Mouse (Mus musculus): ENCODE measurements at regions not wholly inside any gene's neighbourhood (a gene's known extent, or its start where the extent isn't known, plus 50 kb on each side); places are given as distances from the start of the nearest gene placed in this dataset.

DNA sequence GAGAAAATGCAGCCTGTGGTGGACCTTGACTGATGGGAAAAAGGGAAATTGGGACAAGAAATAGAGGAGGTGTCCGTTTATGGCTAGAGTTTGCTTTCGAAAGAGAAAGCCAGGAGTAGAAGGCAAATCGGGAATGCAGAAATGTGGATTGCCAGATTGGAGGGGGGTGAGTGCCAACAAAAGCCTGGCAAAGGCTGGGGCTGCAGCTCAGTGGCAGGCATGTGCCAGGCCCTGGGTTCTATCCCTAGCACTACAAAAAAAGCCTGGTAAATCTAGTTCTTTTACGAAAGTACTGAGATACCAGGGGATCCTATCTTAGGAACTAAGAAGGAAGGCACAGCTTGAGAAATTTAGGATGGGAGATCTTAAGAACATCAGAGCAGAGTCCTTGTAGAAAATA is 117.2 kb downstream of the Pih1h3b start:
- no peak for DNase-seq (ENCODE audit: low read depth, low spot score)
- Histone ChIP-seq H3K27ac (ENCODE audit: control insufficient read depth, low read depth, low read length) (no peak overlapping the region), H3K4me3 (ENCODE audit: control insufficient read depth in 1 of 2, insufficient read depth in 1 of 2, low read depth in 2 of 2, low read length in 2 of 2) (no peak overlapping the region), H3K9ac (ENCODE audit: control insufficient read depth, low read depth, low read length, poor library complexity, severe bottlenecking) (no peak overlapping the region), H3K27me3 (ENCODE audit: control insufficient read depth in 1 of 2, insufficient read depth in 2 of 2, low read length in 2 of 2) (peaks cover 2 to 3% of the 10 kb centered on the region in 2 experiments), H3K79me2 (ENCODE audit: control insufficient read depth, insufficient read depth, low read length, poor library complexity) (no peaks in the 10 kb centered on the region), H3K4me1 (ENCODE audit: control insufficient read depth in 1 of 2, insufficient read depth in 2 of 2, low read length in 2 of 2) (no peaks in the 10 kb centered on the region), H3K9me3 (replicated peaks; ENCODE audit: insufficient read depth, low read length) (no peaks in the 10 kb centered on the region), H3K36me3 (ENCODE audit: control insufficient read depth in 1 of 2, insufficient read depth in 2 of 2, low read length in 2 of 2) (no peaks in the 10 kb centered on the region)
- TF ChIP-seq USF1 (IDR thresholded peaks at IDR 0.05; ENCODE audit: low read depth, low read length) (no peak), EP300 (IDR thresholded peaks at IDR 0.05; ENCODE audit: low read depth in 1 of 2, low read length in 2 of 2) (no peak), NELFE (IDR thresholded peaks at IDR 0.05; ENCODE audit: low read depth, low read length) (no peak), ZKSCAN1 (IDR thresholded peaks at IDR 0.05; ENCODE audit: low read depth, low read length) (no peak)

- Histone ChIP-seq H3K79me2 (ENCODE audit: control insufficient read depth, insufficient read depth, low read length, poor library complexity) (no peaks in the 10 kb centered on the region), H3K4me3 (ENCODE audit: control insufficient read depth in 1 of 2, insufficient read depth in 1 of 2, low read depth in 2 of 2, low read length in 2 of 2) (no peak overlapping the region), H3K27me3 (ENCODE audit: control insufficient read depth in 1 of 2, insufficient read depth in 2 of 2, low read length in 2 of 2) (peaks cover 0 to 8% of the 10 kb centered on the region in 2 experiments; a peak in 3 of 4 replicates), H3K9ac (ENCODE audit: control insufficient read depth, low read depth, low read length, poor library complexity, severe bottlenecking) (no peak overlapping the region), H3K27ac (ENCODE audit: control insufficient read depth, low read depth, low read length) (no peak overlapping the region), H3K9me3 (replicated peaks; ENCODE audit: insufficient read depth, low read length) (no peaks in the 10 kb centered on the region), H3K4me1 (ENCODE audit: control insufficient read depth in 1 of 2, insufficient read depth in 2 of 2, low read length in 2 of 2) (no peaks in the 10 kb centered on the region), H3K36me3 (ENCODE audit: control insufficient read depth in 1 of 2, insufficient read depth in 2 of 2, low read length in 2 of 2) (no peaks in the 10 kb centered on the region)
- TF ChIP-seq KAT2A (conservative IDR thresholded peaks at IDR 0.05; ENCODE audit: low read depth, low read length), result no peak
- no peak for TF ChIP-seq USF2 (IDR thresholded peaks at IDR 0.05; ENCODE audit: borderline replicate concordance in 1 of 2, insufficient read depth in 1 of 2, low read depth in 1 of 2, low read length in 2 of 2)
- no peak for TF ChIP-seq TAL1 (IDR thresholded peaks at IDR 0.05; ENCODE audit: low read length)
- TF ChIP-seq TBP (IDR thresholded peaks at IDR 0.05; ENCODE audit: low read depth, low read length), result no peak
- no peak for TF ChIP-seq POLR2AphosphoS5 (IDR thresholded peaks at IDR 0.05; ENCODE audit: borderline replicate concordance, low read depth, low read length)
- no peak for TF ChIP-seq RCOR1 (IDR thresholded peaks at IDR 0.05; ENCODE audit: low read depth, low read length)
- TF ChIP-seq ZNF384 (IDR thresholded peaks at IDR 0.05; ENCODE audit: low read depth, low read length), result no peak
- no peak for TF ChIP-seq ETS1 (IDR thresholded peaks at IDR 0.05; ENCODE audit: low read depth, low read length)
- TF ChIP-seq SMC3 (IDR thresholded peaks at IDR 0.05; ENCODE audit: low read depth, low read length), result peak; percentile 77
- TF ChIP-seq MYB (IDR thresholded peaks at IDR 0.05; ENCODE audit: low read depth, low read length), result no peak
- TF ChIP-seq RAD21 (IDR thresholded peaks at IDR 0.05; ENCODE audit: low read depth, low read length), result peak; percentile 86
- TF ChIP-seq MAX (IDR thresholded peaks at IDR 0.05; ENCODE audit: low read length), result no peak
- no peak for TF ChIP-seq MEF2A (IDR thresholded peaks at IDR 0.05; ENCODE audit: extremely low read depth, insufficient replicate concordance, low read depth, low read length, poor library complexity, severe bottlenecking)
- TF ChIP-seq POLR2AphosphoS2 (IDR thresholded peaks at IDR 0.05; ENCODE audit: low read length), result no peak
- no peak for TF ChIP-seq MYC (IDR thresholded peaks at IDR 0.05; ENCODE audit: low read depth, low read length)
- TF ChIP-seq NELFE (IDR thresholded peaks at IDR 0.05; ENCODE audit: low read depth, low read length), result no peak
- TF ChIP-seq CHD1 (IDR thresholded peaks at IDR 0.05; ENCODE audit: low read depth, low read length), result no peak
- no peak for TF ChIP-seq JUND (IDR thresholded peaks at IDR 0.05; ENCODE audit: low read depth, low read length)
- TF ChIP-seq CHD2 (IDR thresholded peaks at IDR 0.05; ENCODE audit: low read length), result no peak
- TF ChIP-seq GATA1 (IDR thresholded peaks at IDR 0.05; ENCODE audit: low read depth, low read length), result no peak
- TF ChIP-seq GABPA (IDR thresholded peaks at IDR 0.05; ENCODE audit: low read depth, low read length), result no peak
- TF ChIP-seq NRF1 (IDR thresholded peaks at IDR 0.05; ENCODE audit: insufficient read depth, low read depth, low read length, poor library complexity, severe bottlenecking), result no peak
- TF ChIP-seq MAFK (IDR thresholded peaks at IDR 0.05; ENCODE audit: borderline replicate concordance, low read depth, low read length), result no peak
- TF ChIP-seq SIN3A (IDR thresholded peaks at IDR 0.05; ENCODE audit: low read length), result no peak
- TF ChIP-seq CTCF (IDR thresholded peaks at IDR 0.05 in 2 of 3, conservative IDR thresholded peaks at IDR 0.05 in 1 of 3; ENCODE audit: control insufficient read depth in 1 of 3, insufficient read depth in 1 of 3, low read depth in 2 of 3, low read length in 3 of 3, poor library complexity in 1 of 3, severe bottlenecking in 1 of 3), result peak; percentile 52 to 85 (median 80)
- TF ChIP-seq ZC3H11A (IDR thresholded peaks at IDR 0.05; ENCODE audit: low read depth, low read length), result peak; percentile 31; the same call in 1 of the 2 replicates
- no peak for TF ChIP-seq ZMIZ1 (IDR thresholded peaks at IDR 0.05; ENCODE audit: low read depth, low read length)
- TF ChIP-seq ZKSCAN1 (IDR thresholded peaks at IDR 0.05; ENCODE audit: low read depth, low read length), result no peak
- peak; percentile 62 for DNase-seq (ENCODE audit: low read depth, low spot score)
Measured at GRCm38 (mm10) chrX:140183003-140183402, 120.3 kb downstream of the Pih1h3b start.

All from MEL (cell line).